Mouse (Mus musculus): ENCODE data around the gene Nbeal1.

DNA sequence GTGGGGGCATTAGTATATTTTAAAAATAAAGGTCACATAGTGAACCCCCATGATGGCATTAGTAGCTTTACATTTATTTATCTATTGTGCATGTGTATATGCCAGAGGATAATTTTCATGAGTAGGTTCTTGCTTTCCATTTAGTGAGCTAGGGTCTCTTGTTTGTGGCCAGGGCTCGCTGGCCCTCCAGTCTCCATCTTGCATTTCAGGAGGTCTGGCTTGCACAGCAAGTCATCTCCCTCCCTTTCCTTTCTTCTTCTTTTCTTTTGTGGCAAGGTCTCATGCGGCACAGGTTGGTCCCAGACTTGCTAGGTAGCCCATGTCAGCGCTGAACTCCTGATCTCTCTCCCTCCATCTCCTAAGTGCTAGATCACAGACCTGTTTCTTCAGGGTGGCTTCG, 1.0 kb upstream of the Nbeal1 start:
- TF ChIP-seq CTCF (IDR thresholded peaks at IDR 0.05; ENCODE audit: low read depth) (no peak), EP300 (IDR thresholded peaks at IDR 0.05; ENCODE audit: low read depth) (no peak)
